Mouse (Mus musculus) spleen, postnatal 4 days (tissue): ENCODE results near the gene Snrpc.
"Not testable (repeated sequence)": the region's sequence is repeated elsewhere in the genome, so short reads cannot be mapped to it uniquely, and the experiment has no call there.

Experiments used
- DNase-seq, 2 experiments: peaks; one replicate each; pipeline ENCODE4 v3.0.0; 2022; ENCODE audit warnings: low spot score in 2 of 2

Snrpc gene

DNA sequence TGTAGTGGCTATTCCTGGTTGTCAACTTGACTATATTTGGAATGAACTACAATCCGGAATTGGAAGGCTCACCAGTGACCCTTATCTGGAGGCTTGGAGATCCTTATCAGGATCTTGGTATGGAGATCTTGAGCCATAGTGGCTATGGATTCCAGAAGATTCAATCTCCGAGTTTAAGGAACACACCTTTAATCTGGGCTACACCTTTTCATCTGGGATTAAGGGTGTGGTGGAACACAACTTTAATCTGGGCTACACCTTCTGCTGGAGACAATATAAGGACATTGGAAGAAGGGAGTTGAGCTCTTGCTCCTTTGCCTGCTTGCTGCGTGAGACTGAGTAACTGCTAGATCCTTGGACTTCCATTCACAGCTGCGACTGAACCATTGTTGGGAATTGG is at the start of gene Snrpc:
TSS of gene Snrpc (plus strand) at position 301 of the 400 bp plus-strand sequence.
- DNase-seq: not testable (repeated sequence)

- DNase-seq: no peak
Observed at GRCm38 (mm10) chr17:27788456-27789172, 49.3 kb upstream of the Snrpc start.

- DNase-seq: no peak
Observed at GRCm38 (mm10) chr17:27790015-27790414, 47.9 kb upstream of the Snrpc start.

GRCm38 (mm10) chr17:27790976-27791375 is 47.0 kb upstream of the Snrpc start:
- no peak for DNase-seq

- DNase-seq: no peak
Observed at GRCm38 (mm10) chr17:27791556-27791955, 46.4 kb upstream of the Snrpc start.

DNA sequence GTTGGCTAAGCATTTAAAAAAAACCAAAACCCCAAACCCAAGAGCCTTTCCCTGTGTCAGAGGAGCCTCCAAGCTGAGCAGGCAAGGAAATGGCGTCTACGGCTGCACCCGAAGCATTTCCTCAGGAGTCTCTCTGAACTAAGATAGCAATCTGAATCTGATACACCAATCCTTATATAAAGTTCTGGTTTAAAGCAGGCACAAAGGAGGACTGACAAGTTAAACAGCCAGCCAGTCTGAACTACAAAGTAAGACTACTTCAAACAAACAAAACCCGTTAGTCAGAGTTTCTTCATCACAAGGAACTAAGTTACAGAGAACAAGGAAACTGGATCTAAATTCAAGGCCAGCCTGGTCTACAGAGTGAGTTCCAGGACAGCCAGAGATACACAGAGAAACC is 45.4 kb upstream of the Snrpc start:
- no peak for DNase-seq

DNA sequence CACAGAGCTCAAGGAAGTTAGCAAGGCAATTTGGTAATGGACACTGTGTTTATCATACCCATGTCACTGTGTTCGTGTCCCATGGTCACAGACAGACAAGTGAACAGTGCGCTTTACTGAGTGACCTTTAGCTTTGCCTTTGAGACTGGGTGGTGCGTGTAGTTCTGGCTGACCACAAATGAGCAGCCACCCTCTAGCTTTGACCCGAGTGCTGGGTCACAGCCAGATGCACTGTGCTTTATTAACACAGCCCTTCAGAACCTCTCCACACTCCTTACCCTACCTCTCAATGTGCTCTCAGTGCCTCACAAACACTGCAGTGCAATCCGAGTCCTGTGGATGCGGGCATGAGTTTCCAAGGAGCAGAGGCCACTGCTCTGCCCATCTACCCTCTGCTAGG is 44.8 kb upstream of the Snrpc start:
- no peak for DNase-seq

DNA sequence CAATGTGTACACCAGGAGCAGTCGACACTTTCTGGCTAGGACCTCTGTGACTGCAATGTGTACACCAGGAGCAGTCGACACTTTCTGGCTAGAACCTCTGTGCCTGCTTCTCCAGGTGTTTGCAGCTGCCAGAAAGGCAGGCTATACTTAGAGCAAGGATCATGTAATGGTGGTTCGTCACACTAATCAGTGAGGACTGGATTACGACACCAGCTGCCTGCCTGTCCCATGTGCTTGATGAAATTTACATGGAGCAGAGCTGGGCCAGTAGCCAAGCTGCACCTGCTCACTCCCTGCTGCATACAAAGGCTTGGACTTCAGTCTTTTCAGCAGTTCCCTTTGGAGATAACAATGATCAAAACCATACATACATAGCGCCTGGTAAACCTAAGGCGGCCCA is 41.2 kb upstream of the Snrpc start:
- no peak for DNase-seq

- DNase-seq: peak in 1 of 2 experiments; percentile 30
Observed at GRCm38 (mm10) chr17:27797341-27797872, 40.5 kb upstream of the Snrpc start.

GRCm38 (mm10) chr17:27799771-27800584 is 38.0 kb upstream of the Snrpc start:
- DNase-seq: no peak

- no peak for DNase-seq
Observed at GRCm38 (mm10) chr17:27800710-27801648, 37.0 kb upstream of the Snrpc start.

- DNase-seq: no peak
Observed at GRCm38 (mm10) chr17:27803752-27804151, 34.2 kb upstream of the Snrpc start.

GRCm38 (mm10) chr17:27804156-27804690 is 33.7 kb upstream of the Snrpc start:
- DNase-seq: no peak

DNA sequence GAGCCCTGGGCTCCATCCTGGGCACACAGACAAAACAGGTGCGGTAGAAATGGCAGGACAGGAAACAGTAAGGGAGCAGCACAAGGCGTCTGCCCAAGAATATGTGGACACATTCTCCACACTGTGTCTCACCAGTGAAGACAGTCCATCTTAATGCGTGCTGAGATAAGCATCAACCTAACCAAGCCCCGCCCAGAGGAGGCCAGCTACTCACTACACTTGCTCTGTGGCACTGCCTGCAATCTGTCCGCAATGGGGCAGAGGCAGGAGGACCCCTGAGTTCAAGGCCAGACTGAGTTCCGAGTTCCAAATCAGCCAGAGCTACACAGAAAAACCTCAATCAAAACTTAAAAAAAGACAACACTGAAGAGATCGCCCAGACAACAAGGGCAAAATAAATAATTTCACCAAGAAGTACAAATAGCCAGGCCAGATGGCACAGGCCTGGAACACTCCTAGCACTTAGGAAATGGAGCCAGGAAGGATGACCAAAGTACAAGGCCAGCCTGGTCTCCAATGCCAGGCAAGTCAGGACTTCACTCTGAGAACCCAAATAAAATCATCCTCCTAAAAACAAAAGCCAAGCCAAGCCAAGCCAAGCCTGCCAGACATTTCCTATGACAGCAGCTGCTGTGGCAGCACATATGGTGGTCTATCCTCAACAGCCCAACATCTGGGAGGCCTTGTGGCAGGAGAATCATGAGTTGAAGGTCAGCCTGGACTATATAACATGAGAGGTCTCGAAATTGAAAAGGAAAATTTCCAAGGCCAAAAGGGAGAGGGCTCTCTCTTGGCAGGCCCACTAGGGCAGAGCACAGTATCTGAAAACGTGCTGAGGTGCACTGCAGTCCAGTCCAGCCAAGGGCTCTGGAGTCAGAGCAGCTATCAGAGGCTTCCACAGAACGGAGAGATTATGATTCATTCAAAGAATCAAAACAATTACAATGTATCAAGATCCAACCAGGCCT is 32.9 kb upstream of the Snrpc start:
- DNase-seq: no peak

DNA sequence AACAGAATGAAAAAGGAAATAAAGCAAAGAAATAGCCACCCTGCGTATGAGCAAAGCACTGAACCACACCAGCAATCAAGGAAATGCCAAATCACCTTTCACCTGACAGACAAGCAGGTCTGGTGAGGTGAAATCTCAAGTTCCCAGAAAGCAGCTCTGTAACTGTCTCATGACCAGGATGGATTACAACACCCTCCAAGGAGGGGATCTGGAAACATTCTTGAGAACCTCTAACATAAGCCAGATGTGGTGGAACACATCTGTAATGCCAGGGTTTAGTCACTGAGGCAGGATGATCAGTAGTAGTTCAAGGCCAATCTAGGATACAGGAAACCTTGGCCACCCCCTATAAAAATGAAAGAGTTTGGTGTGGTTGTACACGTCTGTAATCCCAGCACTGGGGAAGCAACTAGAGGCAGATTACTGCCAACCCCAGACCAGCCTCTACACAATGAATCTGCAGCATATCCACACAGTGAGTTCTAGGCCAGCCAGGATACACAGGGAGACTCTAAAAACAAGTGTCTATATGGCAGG is 30.3 kb upstream of the Snrpc start:
- no peak for DNase-seq

DNA sequence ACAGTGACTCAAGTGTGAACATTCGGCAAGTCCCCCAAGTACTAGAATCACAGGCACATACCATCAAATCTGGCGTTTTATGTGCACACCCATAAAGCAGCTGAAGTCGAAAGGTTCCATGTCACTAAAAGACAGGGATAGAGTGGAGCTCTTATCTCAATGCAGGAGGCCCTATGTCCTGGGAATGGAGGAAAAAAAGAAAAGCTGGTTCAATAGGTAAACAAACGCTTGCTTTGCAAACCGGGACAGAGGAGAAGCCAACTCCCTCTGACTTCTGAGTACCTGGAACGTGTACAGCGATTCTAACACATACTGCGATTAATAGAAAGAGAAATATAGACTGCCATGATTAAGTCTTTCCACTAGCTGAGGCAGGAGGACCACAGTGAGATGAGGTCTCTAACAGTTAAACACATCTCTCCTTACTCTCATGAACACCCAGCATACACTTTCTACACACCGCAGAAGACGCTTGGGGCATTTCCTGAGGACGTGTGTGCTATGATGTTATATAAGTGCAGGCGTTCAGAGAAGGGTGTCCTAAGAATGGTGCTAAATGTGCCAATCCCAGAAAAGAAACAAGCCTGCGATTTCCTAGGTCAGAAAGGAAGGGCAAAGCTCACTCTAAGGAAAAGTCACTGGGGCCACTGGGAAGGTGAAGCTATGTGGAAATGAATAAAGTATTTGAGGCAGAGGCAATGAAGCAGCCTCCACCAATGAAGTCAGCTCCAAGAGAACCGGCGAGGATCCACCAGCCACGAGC is 27.2 kb upstream of the Snrpc start:
- DNase-seq: no peak

DNA sequence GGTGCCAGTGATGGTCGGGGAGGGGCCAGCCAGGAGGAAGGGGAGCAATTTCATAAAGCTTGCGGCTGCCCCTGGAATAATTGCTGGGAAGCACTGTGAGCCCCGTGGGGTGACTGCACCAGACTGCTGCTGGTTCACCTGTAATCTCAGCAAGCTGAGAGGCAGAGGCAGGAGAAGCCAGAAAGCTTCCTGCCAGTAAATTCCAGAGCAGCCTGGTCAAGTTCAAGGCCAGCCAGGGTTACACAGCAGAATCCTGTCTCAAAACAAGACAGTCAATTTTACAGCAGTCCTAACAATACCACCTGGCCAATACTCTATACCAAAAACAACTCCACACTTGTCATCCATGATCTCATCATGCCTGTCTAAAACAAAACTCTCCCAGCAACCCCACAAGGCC is 26.0 kb upstream of the Snrpc start:
- DNase-seq: no peak

- no peak for DNase-seq
Observed at GRCm38 (mm10) chr17:27814606-27815005, 23.3 kb upstream of the Snrpc start.

DNA sequence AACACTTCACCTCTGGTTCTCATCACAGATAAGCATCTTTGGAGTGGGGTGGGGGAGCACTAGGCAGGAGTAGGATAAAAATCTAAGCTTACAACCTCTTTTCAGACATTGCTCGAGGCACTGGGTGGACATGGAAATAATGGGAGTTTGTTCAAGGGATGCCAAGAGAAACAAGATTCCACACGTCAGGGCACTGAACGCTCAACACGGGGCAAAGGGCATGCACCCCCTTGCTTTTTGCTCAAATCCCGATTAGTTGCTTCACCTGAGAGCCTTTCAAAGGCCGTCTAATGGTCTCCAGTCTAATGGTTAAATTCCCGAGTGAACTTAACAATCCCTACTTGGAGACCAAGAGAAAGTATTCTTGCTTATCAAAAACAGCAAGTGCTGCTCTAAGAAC is 18.9 kb upstream of the Snrpc start:
- DNase-seq: no peak
